Mouse (Mus musculus): Measurements from ENCODE around the gene Chml.

Gene Chml

GRCm38 (mm10) chr1:175692246-175692996 lies at the start of gene Chml, which contains the start of gene Opn3:
Gene Chml (minus strand): TSS chr1:175692901.
Gene Opn3 (minus strand): TSS chr1:175692776.
- peak; percentile 99 to 100 for DNase-seq

GRCm38 (mm10) chr1:175725771-175726170 lies 33.1 kb upstream of the Chml start:
- no peak for DNase-seq

GRCm38 (mm10) chr1:175716832-175717231 lies 24.1 kb upstream of the Chml start:
- DNase-seq: no peak

- DNase-seq: no peak
These were observed 19.7 kb upstream of the Chml start for GRCm38 (mm10) chr1:175712338-175712909.

GRCm38 (mm10) chr1:175708013-175708412 lies 15.3 kb upstream of the Chml start:
- DNase-seq: no peak

GRCm38 (mm10) chr1:175707599-175707998 lies 14.9 kb upstream of the Chml start:
- no peak for DNase-seq

GRCm38 (mm10) chr1:175701145-175701544 lies 8.4 kb upstream of the Chml start:
- no peak for DNase-seq

GRCm38 (mm10) chr1:175699796-175700195 lies 7.1 kb upstream of the Chml start:
- peak; percentile 2 to 5 for DNase-seq

- no peak for DNase-seq
These were observed 6.7 kb upstream of the Chml start for GRCm38 (mm10) chr1:175699375-175699774.

GRCm38 (mm10) chr1:175698293-175698692 lies 5.6 kb upstream of the Chml start, which contains the start of gene Wdr64:
Gene Wdr64 (plus strand): TSS chr1:175698593.
- DNase-seq: no peak

GRCm38 (mm10) chr1:175693429-175693960 lies 794 bp upstream of the Chml start:
- DNase-seq: peak in 1 of 2 experiments; percentile 19

- DNase-seq: no peak
These were observed 278 bp upstream of the Chml start for GRCm38 (mm10) chr1:175692997-175693361.

- DNase-seq: no peak
These were observed 935 bp downstream of the Chml start for GRCm38 (mm10) chr1:175691686-175692245.

- no peak for DNase-seq
These were observed 11.7 kb downstream of the Chml start for GRCm38 (mm10) chr1:175680995-175681394.

GRCm38 (mm10) chr1:175677459-175677858 lies 15.2 kb downstream of the Chml start:
- no peak for DNase-seq

- no peak for DNase-seq
These were observed 17.6 kb downstream of the Chml start for GRCm38 (mm10) chr1:175675116-175675515.

GRCm38 (mm10) chr1:175673563-175674325 lies 19.0 kb downstream of the Chml start:
- no peak for DNase-seq

GRCm38 (mm10) chr1:175671626-175672025 lies 21.1 kb downstream of the Chml start:
- no peak for DNase-seq

- DNase-seq: no peak
These were observed 22.7 kb downstream of the Chml start for GRCm38 (mm10) chr1:175670042-175670441.

- no peak for DNase-seq
These were observed 23.2 kb downstream of the Chml start for GRCm38 (mm10) chr1:175669456-175669855.

GRCm38 (mm10) chr1:175668666-175669405 lies 23.9 kb downstream of the Chml start:
- DNase-seq: peak in 1 of 2 experiments; percentile 35

GRCm38 (mm10) chr1:175659900-175660299 lies 32.8 kb downstream of the Chml start:
- no peak for DNase-seq
